Mouse (Mus musculus) erythroblast, embryonic 14.5 days (primary cell): ENCODE data around the gene C1d. TPM values are rescaled to one million over a fixed set of nuclear protein-coding genes. Genes with fewer than 3 reads are reported as not detected.

Source experiments
- H3K27me3 ChIP-seq: 2 replicates; pipeline ENCODE4 v1.6.1; 2012; ENCODE audit warnings: inconsistent platforms; ENCODE audit not compliant: control insufficient read depth
- H3K36me3 ChIP-seq: 2 replicates; pipeline ENCODE4 v1.6.1; 2012; ENCODE audit warnings: mild to moderate bottlenecking, inconsistent platforms; ENCODE audit not compliant: control insufficient read depth
- H3K4me1 ChIP-seq: 2 replicates; pipeline ENCODE4 v1.6.1; 2012; ENCODE audit warnings: inconsistent platforms; ENCODE audit not compliant: control insufficient read depth
- H3K4me3 ChIP-seq: replicated peaks from 2 replicates; pipeline ENCODE3; 2012; ENCODE audit warnings: moderate library complexity, mild to moderate bottlenecking, inconsistent platforms
- H3K9me3 ChIP-seq: 2 replicates; pipeline ENCODE4 v1.6.1; 2012; ENCODE audit warnings: low read length, inconsistent platforms, mixed read lengths; ENCODE audit not compliant: control insufficient read depth
- GATA1 ChIP-seq: IDR thresholded peaks from 2 replicates; pipeline ENCODE4 v1.6.1; 2012; ENCODE audit warnings: low read length, inconsistent platforms, mixed read lengths
- TAL1 ChIP-seq: IDR thresholded peaks from 3 replicates; pipeline ENCODE4 v1.6.1; 2012; ENCODE audit warnings: low read length, inconsistent platforms, mixed read lengths
- polyA plus RNA-seq: library from polyadenylated mRNA; stranded (reverse); fragments of >175 nt; gene quantifications from 2 replicates; pipeline ENCODE4 v1.2.3, GENCODE M21; 2012

Gene C1d
- polyA plus RNA-seq, 1 experiment = 0.08 TPM

DNA sequence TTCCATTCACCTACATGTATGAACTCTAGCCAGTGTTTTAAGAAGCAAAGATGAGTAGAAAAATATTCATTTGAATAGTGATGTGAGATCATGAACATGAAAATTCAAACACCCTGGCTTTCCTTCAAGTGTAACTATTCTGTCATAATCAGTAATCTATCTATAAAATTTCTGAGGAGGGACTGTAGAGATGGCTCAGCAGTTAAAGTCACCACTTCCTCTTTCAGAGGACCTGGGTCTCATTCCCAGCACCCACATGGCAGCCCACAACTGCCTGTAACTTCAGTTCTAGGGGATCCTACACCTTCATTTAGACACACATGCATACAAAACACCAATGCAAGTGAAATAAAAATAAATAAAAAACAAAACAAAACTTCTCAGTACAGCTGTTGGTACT is 8.7 kb upstream of the C1d start:
- Histone ChIP-seq H3K27me3 (no peaks in the 10 kb centered on the region), H3K4me1 (no peaks in the 10 kb centered on the region), H3K4me3 (no peak overlapping the region), H3K9me3 (no peaks in the 10 kb centered on the region), H3K36me3 (no peaks in the 10 kb centered on the region)
- TF ChIP-seq GATA1 (no peak), TAL1 (no peak)

DNA sequence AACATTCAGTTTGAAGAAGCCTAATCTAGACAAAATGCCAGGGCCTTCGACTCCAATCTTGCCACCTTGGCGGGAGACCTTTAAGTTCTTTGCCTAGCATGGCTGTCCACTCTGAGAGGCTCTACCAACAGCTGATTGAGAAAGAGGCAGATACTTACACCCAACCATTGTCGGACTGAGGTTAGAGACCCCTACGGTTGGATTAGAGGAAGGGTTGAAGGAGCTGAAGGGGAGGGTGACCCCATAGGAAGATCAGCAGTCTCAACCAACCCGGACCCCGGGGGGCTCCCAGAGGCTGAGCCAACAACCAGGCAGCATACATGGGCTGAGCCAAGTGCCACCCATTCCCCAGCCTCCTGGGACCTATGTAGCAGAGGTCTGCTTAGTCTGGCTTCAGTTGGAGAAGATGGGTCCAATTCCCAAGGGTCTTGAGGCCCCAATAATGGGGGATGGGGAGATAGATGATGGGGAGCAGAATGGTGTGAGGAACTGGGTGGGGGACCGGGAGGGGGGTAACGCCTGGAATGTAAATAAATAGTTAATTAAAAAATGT is 490 bp upstream of the C1d start:
- no peak for TF ChIP-seq GATA1
- no peak for TF ChIP-seq TAL1
- no peaks in the 10 kb centered on the region for H3K27me3 ChIP-seq
- peak overlapping the region; percentile 97 for H3K4me3 ChIP-seq
- no peaks in the 10 kb centered on the region for H3K36me3 ChIP-seq
- no peaks in the 10 kb centered on the region for H3K9me3 ChIP-seq
- peaks cover 18% of the 10 kb centered on the region for H3K4me1 ChIP-seq

- H3K27me3 ChIP-seq = no peaks in the 10 kb centered on the region
Observed at GRCm38 (mm10) chr11:17257861-17258260, 482 bp downstream of the C1d start.

DNA sequence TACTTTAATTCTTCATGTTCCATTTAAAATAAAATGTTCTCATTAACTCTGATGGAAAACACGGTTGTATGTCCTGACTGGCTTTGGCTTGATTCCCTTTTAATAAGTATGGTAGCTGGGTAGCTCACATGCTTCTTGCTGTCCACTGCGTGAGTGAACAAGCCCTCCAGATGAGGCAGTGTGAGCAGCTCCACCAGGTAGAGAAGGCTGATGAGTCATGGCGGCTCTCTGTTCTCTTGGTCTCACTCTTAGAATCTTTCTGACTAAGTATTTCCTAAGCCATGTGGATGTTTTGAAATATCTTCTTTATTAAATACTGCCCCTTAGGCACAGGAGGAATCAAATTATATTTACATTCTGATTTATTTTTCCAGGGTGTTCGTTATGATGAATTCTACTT is 9.8 kb downstream of the C1d start:
- TF ChIP-seq TAL1 (no peak), GATA1 (no peak)
- H3K36me3 ChIP-seq = peaks cover 21% of the 10 kb centered on the region
- H3K27me3 ChIP-seq = no peaks in the 10 kb centered on the region
- H3K9me3 ChIP-seq = no peaks in the 10 kb centered on the region
- H3K4me3 ChIP-seq = no peak overlapping the region
- H3K4me1 ChIP-seq = no peaks in the 10 kb centered on the region

More at GRCm38 (mm10) chr11:17257861-17258260, 482 bp downstream of the C1d start:
- Histone ChIP-seq H3K4me1 (peaks cover 18% of the 10 kb centered on the region), H3K36me3 (peaks cover 2% of the 10 kb centered on the region; the same call in 1 of the 2 replicates), H3K9me3 (no peaks in the 10 kb centered on the region), H3K4me3 (peak overlapping the region; percentile 97)
- TF ChIP-seq GATA1 = no peak
- no peak for TF ChIP-seq TAL1

DNA sequence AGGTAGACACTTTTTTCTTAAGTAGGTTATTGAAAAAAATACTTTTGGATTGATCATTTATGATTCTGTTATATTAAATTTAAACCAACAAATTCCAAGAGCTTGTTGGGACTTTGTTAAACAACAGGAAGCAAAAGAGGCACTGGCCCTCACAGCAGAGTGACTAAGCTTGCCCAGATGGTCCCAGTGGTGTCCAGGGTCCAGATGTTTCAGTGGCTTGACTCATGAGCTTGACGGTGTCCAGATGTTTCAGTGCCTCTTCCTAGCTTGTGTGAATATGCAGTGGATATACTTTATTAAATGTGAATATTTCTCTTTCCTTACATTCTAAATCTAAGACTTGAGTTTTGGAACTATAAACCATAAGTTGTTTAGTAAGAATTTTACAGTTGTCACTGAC is 11.4 kb downstream of the C1d start:
- H3K4me3 ChIP-seq = no peak overlapping the region
- peaks cover 17% of the 10 kb centered on the region for H3K36me3 ChIP-seq
- H3K4me1 ChIP-seq = no peaks in the 10 kb centered on the region
- H3K27me3 ChIP-seq = no peaks in the 10 kb centered on the region
- TF ChIP-seq TAL1 = no peak
- no peaks in the 10 kb centered on the region for H3K9me3 ChIP-seq

- TF ChIP-seq GATA1 = no peak
- no peak for TF ChIP-seq TAL1
- Histone ChIP-seq H3K4me1 (no peaks in the 10 kb centered on the region), H3K4me3 (no peak overlapping the region), H3K27me3 (no peaks in the 10 kb centered on the region; the same call in 1 of the 2 replicates), H3K9me3 (no peaks in the 10 kb centered on the region), H3K36me3 (no peaks in the 10 kb centered on the region)
Observed at GRCm38 (mm10) chr11:17279959-17280358, 22.6 kb downstream of the C1d start.

DNA sequence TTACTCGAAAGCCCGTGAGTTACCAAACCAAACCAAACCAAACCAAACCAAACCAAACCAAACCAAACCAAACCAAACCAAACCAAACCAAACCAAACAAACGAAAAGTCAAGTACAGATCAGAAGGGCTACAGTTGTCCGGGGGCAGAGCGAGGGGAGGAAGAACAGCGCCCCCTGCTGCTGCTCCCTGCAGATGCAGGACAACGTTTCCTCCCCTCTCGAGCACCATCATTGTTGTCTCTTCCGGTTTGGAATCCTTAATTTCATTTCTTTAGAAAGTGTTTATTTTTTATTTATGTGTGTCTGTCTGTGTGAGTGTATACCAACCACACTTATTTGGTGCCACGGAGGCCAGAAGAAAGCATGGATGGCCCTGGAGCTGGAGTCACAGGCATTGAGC is 26.7 kb downstream of the C1d start:
- TF ChIP-seq TAL1 (no peak), GATA1 (no peak)
- no peaks in the 10 kb centered on the region for H3K9me3 ChIP-seq
- no peak overlapping the region for H3K4me3 ChIP-seq
- no peaks in the 10 kb centered on the region for H3K27me3 ChIP-seq
- peaks cover 3% of the 10 kb centered on the region; the same call in 1 of the 2 replicates for H3K4me1 ChIP-seq
- no peaks in the 10 kb centered on the region for H3K36me3 ChIP-seq

- Histone ChIP-seq H3K9me3 (no peaks in the 10 kb centered on the region), H3K36me3 (no peaks in the 10 kb centered on the region), H3K27me3 (no peaks in the 10 kb centered on the region), H3K4me3 (no peak overlapping the region), H3K4me1 (peaks cover 3% of the 10 kb centered on the region; the same call in 1 of the 2 replicates)
- TF ChIP-seq TAL1 (no peak), GATA1 (no peak)
Observed at GRCm38 (mm10) chr11:17288884-17289283, 31.5 kb downstream of the C1d start.

DNA sequence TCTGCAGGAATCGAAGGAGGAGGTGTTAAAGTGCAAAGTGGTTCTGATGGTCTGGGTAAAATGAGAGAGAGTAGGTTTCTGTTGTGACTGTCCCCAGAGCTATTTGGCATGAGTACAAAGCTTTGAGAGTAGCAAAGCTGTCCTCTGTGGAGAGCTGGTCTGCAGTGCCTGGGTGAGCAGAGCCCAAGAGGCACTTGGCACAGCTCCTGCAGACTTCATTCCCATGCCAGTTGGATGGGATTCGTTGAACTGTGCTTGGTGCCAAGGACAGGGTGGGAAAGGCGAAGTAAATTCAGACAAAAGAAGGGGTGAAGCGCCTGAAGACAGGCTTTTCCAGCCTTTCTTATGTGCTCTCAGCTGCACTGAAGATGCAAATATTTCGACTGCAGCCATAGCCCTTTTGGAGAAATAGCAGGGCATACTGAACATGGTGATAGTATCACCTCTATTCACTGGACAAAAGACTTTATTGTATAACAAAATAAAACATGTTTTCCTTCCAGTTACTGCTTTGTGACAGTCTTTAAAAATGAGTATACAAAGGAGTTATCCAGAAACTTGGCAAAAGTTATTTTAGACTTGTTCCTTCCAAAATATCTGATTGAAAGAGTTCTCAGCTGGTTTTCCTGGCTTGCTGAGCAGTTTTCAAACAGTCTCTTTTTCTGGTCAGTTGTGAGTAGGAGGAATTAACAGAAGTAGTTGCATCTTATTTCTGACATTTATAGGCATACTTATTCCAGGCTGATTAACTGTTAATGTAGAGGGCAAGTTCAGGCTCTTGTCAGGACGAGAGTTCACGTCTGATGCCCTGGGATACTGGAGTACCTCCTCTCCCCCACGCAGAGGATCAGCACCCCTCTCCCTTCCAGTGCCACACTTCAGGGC is 48.9 kb downstream of the C1d start:
- Histone ChIP-seq H3K36me3 (no peaks in the 10 kb centered on the region), H3K4me3 (no peak overlapping the region), H3K9me3 (no peaks in the 10 kb centered on the region), H3K27me3 (no peaks in the 10 kb centered on the region), H3K4me1 (no peaks in the 10 kb centered on the region)
- TF ChIP-seq TAL1 (no peak), GATA1 (no peak)
